Mouse (Mus musculus) cerebellum, adult (tissue): ENCODE data around the gene Lrat.
A peak's percentile ranks its signal among the peaks of the same experiment; 100 is the strongest.

Experiments used
- ATAC-seq: cut with Nextera tagmentation; 2 replicates; pipeline ENCODE4 v1.9.2; 2017; ENCODE audit warnings: mild to moderate bottlenecking, moderate library complexity, mixed read lengths; ENCODE audit not compliant: insufficient number of reproducible peaks, low FRiP score, low TSS enrichment

Gene Lrat

DNA sequence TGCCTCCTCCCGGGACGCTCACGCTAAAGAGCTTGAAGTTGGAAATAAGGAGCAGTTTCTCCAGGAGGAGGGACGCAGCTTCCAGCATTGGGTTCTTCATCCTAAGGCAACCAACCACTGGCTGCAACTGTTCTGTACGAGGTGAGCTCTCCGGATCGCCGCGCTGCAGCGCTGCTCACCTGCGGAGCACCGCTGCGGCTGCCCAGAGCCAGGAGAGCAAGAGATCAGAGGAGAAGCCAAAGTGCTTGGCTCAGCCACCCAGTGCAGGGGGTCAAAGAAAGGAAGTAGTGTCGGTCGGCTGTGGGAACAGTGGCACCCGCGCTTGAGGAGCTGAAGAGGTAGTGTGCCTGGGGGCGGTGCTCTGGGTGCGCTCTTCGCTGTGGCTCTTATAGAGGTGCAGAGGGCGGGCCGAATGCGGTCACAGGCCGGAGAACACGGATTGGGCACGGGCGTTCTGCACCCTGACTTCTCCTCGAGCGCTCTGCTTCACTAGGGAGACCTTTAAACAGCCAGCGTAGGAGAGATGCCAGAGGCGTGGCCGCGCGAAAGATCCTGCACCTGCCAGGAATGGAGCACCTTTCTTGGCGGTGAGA is at the start of gene Lrat:
Gene Lrat (minus strand): TSS at position 361 of the 593 bp plus-strand sequence.
- ATAC-seq = 0 out of 2 replicates have a peak, but pooled peaks have one; percentile 47

GRCm38 (mm10) chr3:82952173-82952962 is 48.6 kb upstream of the Lrat start:
- no peak for ATAC-seq

DNA sequence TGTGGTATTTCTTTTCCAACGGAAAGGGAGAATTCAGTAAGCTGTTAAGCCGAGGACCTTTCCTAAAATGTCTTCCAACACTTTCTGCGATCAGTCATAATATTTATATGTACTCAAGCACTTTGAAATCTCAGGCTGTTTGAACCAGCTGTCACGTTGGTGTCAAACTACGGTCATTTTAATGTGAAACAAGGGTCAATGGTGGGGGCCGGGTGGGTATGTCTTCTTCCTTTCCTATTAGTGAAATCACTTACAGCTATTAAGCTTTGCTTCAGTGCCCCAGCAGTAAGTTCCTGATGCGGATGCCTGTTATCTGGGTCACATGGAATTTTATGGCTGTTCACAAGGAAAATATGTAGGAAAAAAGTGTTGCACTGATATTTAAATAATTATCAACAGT is 46.9 kb upstream of the Lrat start:
- no peak for ATAC-seq

DNA sequence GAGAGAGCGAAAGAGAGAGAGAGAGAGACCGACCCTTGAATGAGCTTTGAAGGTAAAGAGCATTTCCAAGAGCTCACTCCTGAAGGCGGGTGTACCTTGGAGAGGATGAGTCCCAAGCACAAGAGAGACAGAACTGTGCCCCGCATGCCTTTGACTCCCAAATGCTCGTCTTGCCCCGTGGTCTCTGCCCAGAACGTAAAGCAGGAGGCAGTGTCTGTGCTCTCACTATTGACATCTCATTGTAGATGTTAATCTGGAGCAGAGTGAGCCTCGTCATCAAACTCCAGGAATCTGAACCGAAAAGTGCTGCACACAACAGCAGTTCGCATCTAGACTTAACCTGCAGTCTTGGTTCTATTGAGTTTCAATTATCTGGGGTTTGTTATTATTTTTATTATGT is 46.4 kb upstream of the Lrat start:
- no peak for ATAC-seq

DNA sequence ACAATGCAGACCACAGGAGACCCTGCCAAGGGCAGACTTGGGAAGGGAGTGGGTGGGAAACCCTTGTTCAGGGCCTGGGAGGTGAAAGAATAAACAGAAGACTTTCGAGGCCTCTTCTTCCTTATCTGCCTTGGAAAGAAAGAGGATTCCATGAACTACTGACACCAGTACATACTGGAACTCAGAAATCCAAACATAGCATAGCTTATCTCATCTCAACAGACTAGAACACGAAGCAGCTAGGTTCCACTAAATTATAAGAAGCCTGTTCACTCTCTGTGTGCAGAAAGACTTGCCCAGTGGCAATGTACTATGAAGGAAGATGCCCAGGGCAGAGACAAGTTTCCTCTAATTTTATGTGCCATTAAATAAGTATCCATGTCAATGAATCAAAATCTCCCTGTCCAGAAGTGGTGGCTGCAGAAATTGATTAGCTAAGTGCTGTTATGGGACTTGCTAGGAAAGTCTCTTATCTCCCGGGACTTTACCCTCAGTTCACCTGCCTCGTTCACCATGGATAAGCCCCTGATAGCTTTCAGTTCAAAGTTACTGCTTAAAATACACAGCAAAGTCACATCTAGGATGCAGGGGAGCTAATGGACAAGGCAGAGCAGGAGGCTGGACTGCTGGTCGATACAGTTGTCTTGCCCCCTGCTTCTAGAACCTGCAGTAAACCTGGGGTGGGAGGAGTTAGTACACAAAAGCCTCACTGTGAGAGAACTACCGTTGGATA is 42.8 kb upstream of the Lrat start:
- no peak for ATAC-seq

- ATAC-seq = no peak
Observed at GRCm38 (mm10) chr3:82927917-82928316, 24.1 kb upstream of the Lrat start.

- no peak for ATAC-seq
Observed at GRCm38 (mm10) chr3:82915632-82916031, 11.9 kb upstream of the Lrat start.

DNA sequence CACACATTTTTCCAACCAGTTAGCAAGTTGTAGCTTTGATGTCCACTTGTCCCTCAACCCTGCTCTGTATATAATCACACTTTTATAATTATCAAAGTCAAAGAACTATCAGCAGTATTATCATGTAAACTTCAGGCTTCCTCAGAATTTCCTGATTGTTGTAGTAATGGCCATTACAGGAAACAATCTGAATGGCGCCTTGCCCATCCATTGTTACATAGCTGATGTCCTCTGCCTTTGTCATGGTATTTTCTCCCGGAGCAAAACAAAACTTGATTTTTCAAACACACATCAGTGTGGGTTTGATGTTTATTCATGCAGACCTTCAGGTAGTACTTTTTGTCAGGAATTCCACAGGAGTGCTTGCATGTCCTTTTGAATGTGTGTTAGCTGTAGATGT is 4.9 kb upstream of the Lrat start:
- no peak for ATAC-seq

DNA sequence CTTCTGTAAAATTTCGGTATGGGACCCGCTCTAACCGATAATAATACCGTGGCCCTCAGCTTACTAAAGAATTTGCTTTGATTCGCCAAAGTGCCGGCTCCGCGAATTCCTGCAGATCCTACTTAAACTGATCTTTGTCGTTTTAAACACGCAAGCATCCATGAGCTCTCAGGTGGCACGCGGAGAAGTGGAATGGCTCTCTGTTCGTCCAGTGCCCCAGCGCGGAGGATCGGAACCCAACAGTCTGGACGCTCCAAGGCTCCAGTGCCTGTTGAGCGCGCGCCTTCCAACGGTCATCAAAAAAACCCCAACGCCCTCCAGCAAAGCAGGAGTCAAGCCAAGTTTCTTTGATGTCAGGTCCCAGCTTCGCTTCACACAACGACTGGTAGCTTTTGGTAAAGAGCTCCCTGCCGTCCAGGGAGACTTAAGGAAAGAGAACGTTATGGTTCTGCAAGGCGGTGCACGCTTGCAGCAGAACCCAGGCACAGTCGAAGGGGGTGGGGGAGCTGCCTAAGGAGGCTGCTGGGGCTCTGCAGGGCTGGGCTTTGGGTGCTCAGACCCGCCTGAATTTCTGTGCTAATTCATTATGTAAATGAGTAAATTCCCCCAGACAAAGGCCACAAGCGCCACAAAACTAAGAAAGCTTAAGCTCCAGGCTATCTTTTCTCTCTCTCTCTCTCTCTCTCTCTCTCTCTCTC is 587 bp upstream of the Lrat start:
- no peak for ATAC-seq

DNA sequence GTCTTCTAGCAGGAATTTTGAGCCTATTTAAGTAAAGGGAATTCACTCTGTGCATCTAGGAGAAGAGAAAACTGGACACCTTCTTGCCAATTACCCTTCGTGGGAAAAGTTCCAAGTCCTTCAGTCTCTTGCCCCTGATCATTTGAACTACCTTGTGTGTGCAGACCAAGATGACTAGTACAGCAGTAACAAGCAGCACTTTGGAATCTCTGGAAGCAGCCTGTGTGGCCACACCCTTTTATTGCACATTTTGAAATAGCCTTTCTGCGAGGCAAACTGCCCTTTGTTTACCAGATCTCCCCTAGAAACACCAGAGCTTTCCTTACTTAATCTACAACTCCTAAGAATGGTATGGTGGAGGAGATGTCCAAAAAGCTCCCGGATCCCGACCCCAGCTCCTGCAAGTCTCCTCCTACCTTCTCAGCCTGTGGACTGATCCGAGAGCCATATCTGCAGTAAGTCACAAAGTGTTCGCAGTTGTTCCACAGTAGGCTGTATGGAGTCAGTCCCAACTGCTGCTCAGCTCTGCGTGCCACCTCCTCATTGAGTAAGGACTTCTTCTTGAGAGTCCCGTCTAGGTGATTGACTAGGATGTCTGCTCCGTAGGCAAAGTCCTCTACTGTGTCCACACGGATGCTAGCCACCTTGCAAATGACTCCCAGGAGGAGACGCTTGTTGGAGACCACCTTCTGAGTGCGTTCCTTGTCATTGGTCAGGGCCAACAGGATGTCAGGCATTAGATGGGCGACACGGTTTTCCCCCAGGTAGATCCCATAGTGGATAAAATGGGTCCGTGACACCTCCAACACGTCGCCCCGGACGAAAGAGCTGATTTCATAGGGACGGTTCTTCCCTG is 788 bp downstream of the Lrat start:
- ATAC-seq = 0 out of 2 replicates have a peak, but pooled peaks have one; percentile 7

DNA sequence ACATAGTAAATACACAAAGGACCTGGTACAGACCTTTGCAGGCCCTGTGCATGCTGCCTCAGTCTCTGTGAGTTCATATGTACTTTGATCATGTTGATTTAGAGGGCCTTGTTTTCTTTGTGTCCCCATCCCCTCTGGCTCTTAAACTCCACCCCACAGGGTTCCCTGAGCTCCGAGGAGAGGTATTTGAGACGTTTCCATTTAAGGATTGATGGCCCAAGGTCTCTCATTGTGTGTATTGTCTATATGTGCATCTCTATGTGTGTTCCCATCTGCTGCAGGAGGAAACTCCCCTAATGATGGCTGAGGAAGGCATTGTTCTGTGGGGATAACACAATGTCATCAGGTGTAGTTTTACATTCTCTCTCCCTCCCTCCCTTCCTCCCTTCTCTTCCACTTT is 14.9 kb downstream of the Lrat start:
- no peak for ATAC-seq

- no peak for ATAC-seq
Observed at GRCm38 (mm10) chr3:82877258-82877657, 26.5 kb downstream of the Lrat start.

GRCm38 (mm10) chr3:82876372-82876739 is 27.4 kb downstream of the Lrat start, which contains the start of gene Rbm46:
Gene Rbm46 (minus strand): TSS chr3:82876483.
- peak; percentile 70; the same call in 1 of the 2 replicates for ATAC-seq

DNA sequence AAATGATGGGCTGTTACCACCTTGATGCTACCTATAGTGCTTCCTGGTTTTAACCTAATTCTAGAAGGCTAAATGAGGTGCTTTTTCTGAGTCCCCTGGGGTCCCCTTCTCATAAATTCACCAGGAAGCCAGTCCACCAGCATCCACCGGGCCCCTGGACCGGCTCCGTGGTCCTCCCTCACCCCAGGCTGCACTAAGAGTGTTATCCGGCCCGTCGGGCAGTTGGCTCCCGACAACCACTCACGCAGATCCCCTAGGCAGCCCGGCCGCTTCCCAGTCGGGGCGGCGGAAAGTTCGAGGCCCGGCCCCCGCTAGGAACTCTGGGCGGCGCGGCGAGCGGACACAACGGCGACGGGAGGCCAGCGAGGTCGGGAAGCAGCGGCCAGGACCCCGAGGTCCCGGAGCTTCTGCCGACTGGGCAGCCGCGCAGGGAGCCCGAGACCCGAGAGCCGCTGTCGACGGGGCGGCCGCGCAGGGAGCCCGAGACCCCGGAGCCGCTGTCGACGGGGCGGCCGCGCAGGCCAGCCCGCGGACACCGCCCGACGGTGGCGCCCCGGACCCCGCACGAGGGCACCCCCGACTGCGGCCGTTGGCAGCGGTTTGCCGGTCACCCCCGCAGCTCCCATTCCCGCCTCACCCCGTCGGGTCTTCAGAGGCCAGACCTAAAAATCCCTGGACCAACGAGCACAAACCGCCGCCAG is 28.0 kb downstream of the Lrat start:
- ATAC-seq = peak; percentile 28; the same call in 1 of the 2 replicates

GRCm38 (mm10) chr3:82857414-82858077 is 46.2 kb downstream of the Lrat start:
- ATAC-seq = no peak
